Comparison of ENCODE assay signal across 20 mouse cellular contexts in the genomic region with DNA sequence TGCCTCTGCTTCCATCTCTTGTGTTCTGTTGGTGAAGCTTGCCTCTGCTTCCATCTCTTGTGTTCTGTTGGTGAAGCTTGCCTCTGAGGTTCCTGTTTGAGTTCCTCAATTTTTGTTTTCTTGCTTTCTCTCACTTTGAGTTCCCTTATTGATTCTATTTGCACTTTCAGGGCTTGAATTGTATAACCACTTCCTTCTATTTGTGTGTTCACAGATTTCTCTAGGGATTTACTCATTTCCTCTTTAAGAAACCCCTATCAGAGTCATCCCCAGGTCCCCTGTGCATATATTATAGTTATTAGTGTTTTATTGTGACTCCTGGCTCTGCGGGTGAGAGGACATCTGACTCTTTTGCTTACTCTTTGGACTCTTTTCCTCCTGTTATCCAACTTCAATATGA.
"Had no signal": no experiment of that assay in that cellular context is flagged by ENCODE, and none has a peak within 500 bp of the region (broad histone marks: within the 10 kb centered on the region; RNA-seq: fewer than 3 reads in every experiment).

No protein-coding gene starts in this region.

- H3K4me3 ChIP-seq: left cerebral cortex, adult 2 months; liver, embryonic 12.5 days; liver, embryonic 15.5 days; megakaryocyte, embryonic 14.5 days; midbrain, embryonic 10.5 days; midbrain, embryonic 13.5 days; myocyte; neural tube, embryonic 13.5 days had no signal

- ATAC-seq: intestine, embryonic 16.5 days; liver, embryonic 12.5 days; midbrain, embryonic 13.5 days; midbrain, embryonic 16.5 days had no signal

- DNase-seq: kidney, adult 2 months; kidney, postnatal 25 days; layer of hippocampus, postnatal 36 days; lung, adult 2 months; lung, postnatal 14 days; lung, postnatal 4 days; thymus, adult 2 months; thymus, postnatal 25 days had no signal

- H3K36me3 ChIP-seq: liver, embryonic 12.5 days; liver, embryonic 15.5 days; midbrain, embryonic 10.5 days; midbrain, embryonic 13.5 days; neural tube, embryonic 13.5 days had no signal

- H3K27me3 ChIP-seq: liver, embryonic 12.5 days; liver, embryonic 15.5 days; megakaryocyte, embryonic 14.5 days; midbrain, embryonic 13.5 days; neural tube, embryonic 13.5 days had no signal

- H3K4me1 ChIP-seq: liver, embryonic 12.5 days; liver, embryonic 15.5 days; megakaryocyte, embryonic 14.5 days; midbrain, embryonic 10.5 days; midbrain, embryonic 13.5 days; neural tube, embryonic 13.5 days had no signal

- H3K27ac ChIP-seq: kidney, postnatal 0 days; left cerebral cortex, adult 2 months; liver, embryonic 12.5 days; liver, embryonic 15.5 days; midbrain, embryonic 10.5 days; midbrain, embryonic 13.5 days; neural tube, embryonic 13.5 days; stomach, postnatal 0 days had no signal
